Mouse (Mus musculus) spleen, adult 2 months (tissue): ENCODE measurements around the gene Hcfc1r1.

Experiments
- CTCF ChIP-seq: fragments of 200-500 bp; IDR thresholded peaks from 2 replicates; pipeline ENCODE4 v1.5.1; 2011; ENCODE audit warnings: mild to moderate bottlenecking, inconsistent platforms; ENCODE audit not compliant: insufficient read depth, insufficient read length, insufficient replicate concordance; ENCODE audit errors: extremely low read depth
- POLR2A ChIP-seq: fragments of 200-500 bp; IDR thresholded peaks from 2 replicates; pipeline ENCODE4 v1.6.1; 2011; ENCODE audit warnings: low read depth, low read length, inconsistent platforms

DNA sequence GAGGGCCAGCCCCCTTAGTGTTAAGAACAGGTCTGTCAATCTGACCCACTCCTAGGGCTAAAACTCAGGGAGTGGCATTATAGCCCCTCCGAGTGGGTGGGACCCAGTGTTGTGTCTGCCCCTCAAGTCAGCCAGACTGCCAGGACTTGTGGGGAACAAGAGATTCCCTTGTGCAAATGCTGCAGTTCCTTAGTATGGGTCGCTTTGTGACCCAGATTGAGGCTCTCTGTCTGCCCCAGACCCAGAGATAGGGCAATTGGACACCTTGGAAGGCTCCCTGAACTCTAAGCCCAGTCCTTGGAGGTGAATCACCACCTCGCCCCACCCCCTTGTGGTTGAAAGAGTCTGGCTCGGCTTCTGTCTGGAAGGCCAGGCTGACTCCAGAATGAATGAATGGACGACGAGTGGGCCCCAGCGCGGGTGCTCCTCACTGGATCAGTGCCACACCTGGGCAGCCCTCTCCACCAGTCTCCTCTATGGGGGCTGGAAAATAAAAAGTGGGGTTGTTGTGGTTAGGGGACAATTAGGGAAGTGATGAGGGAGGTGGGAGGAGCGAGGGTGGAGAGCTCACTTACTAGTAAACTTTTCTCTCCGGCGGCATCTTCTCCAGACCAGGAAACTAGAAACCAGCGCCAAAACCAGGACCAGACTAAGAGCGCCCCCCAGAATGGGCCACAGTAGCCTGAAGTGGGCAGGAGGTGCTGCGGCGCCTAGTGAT lies 2.3 kb downstream of the Hcfc1r1 start:
- TF ChIP-seq CTCF (no peak), POLR2A (no peak)
